Mouse (Mus musculus) cortical plate, adult 2 months (tissue): ENCODE measurements around the gene Gpr176.

ENCODE experiments used
- CTCF ChIP-seq: fragments of 200-500 bp; IDR thresholded peaks from 2 replicates; pipeline ENCODE4 v1.5.1; 2011; ENCODE audit warnings: mild to moderate bottlenecking, control low read depth, low read length; ENCODE audit not compliant: insufficient read depth; ENCODE audit errors: extremely low read depth
- POLR2A ChIP-seq: fragments of 200-500 bp; IDR thresholded peaks from 2 replicates; pipeline ENCODE4 v1.6.1; 2011; ENCODE audit warnings: mild to moderate bottlenecking, low read length, control low read depth; ENCODE audit not compliant: insufficient read depth; ENCODE audit errors: extremely low read depth

DNA sequence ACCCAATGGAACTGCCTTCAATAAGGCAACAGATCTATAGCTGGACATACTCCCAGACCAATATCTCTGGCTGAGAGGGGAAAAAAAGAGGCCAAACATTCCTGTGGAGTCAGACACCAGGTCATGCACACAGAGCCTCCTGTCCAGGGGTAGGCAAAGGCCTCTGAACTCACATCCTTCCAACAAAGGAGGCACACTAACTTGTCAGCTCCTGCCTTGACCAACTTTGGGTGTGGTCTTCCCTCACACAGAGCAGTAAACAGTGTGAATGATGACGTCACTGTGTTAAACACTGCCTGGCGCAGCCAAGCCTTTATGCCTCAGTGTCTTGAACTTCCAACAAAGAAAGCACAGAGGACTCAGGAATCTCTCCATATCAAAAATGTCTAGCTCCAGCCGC, 29.3 kb downstream of the Gpr176 start:
- TF ChIP-seq CTCF (no peak), POLR2A (no peak)
